Mouse (Mus musculus): ENCODE data around the gene Tmem88. TPM values are rescaled to one million over a fixed set of nuclear protein-coding genes. Genes with fewer than 3 reads are reported as not detected.

The Tmem88 gene
- polyA plus RNA-seq, 1 experiment = 9.3 TPM

DNA sequence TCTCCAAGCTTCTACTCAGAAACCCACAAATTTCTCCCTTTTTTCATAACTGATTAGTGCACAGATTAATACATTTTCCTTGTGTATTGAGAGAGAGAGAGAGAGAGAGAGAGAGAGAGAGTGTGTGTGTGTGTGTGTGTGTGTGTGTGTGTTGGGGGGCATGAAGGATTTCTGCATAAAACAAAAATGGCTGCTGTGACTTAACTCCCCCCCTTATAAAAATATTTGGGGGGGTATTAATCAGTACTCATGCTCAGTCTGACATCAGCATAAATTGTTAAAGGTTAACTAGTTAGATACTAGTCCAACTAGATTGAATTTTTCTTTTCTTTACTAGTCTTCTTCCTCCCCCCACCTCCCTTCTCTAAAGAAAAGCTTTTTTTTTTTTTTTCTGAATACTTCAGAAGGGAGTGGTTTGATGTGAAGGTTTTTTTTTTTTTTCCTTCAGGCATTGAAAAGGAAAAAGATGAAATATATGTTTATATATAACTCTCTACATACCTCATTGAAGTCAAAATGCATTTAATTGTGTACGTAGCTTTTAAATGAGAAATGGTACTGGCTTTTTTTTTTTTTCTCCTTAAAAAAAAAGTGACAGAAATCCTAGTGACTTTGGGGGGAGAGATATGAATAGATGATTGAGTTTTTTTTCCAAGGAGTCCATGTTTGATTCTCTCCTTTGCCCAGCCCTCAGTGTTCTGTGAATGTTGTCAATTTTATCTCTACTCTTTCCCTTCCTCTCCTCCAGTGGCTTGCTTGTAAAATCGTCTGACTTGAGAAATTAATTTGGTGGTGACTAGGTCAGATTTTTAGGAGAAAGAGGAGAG is 27.8 kb downstream of the Tmem88 start:
- WGBS = 38% methylated on average over 2 of the region's 2 CpGs
- peaks cover 39% of the 10 kb centered on the region for H3K4me1 ChIP-seq (replicated peaks; ENCODE audit: control insufficient read depth, insufficient read depth, low read length)
- DNase-seq = no peak
- H3K4me3 ChIP-seq (ENCODE audit: control insufficient read depth, insufficient read depth, low read length) = no peak overlapping the region
- H3K36me3 ChIP-seq (ENCODE audit: control insufficient read depth, insufficient read depth, low read length) = no peaks in the 10 kb centered on the region
- TF ChIP-seq POLR2A (IDR thresholded peaks at IDR 0.05; ENCODE audit: control insufficient read depth, extremely low read depth, insufficient read depth, low read length, poor library complexity) (no peak), CTCF (IDR thresholded peaks at IDR 0.05; ENCODE audit: borderline replicate concordance, control insufficient read depth, extremely low read depth, insufficient read depth, low read length, poor library complexity) (no peak)
- H3K27me3 ChIP-seq (ENCODE audit: control insufficient read depth, insufficient read depth, low read length) = no peaks in the 10 kb centered on the region
- no peak overlapping the region; the same call in 1 of the 2 replicates for H3K27ac ChIP-seq (ENCODE audit: control insufficient read depth, insufficient read depth, low read length)

GRCm38 (mm10) chr11:69369215-69369989 is 28.6 kb downstream of the Tmem88 start, which contains the start of gene Chd3:
Gene Chd3, minus strand, starts transcription at chr11:69369406.
- under 1% methylated on average over 22 of the region's 34 CpGs for WGBS
- H3K4me1 ChIP-seq (replicated peaks; ENCODE audit: control insufficient read depth, insufficient read depth, low read length) = peaks cover 44% of the 10 kb centered on the region

DNA sequence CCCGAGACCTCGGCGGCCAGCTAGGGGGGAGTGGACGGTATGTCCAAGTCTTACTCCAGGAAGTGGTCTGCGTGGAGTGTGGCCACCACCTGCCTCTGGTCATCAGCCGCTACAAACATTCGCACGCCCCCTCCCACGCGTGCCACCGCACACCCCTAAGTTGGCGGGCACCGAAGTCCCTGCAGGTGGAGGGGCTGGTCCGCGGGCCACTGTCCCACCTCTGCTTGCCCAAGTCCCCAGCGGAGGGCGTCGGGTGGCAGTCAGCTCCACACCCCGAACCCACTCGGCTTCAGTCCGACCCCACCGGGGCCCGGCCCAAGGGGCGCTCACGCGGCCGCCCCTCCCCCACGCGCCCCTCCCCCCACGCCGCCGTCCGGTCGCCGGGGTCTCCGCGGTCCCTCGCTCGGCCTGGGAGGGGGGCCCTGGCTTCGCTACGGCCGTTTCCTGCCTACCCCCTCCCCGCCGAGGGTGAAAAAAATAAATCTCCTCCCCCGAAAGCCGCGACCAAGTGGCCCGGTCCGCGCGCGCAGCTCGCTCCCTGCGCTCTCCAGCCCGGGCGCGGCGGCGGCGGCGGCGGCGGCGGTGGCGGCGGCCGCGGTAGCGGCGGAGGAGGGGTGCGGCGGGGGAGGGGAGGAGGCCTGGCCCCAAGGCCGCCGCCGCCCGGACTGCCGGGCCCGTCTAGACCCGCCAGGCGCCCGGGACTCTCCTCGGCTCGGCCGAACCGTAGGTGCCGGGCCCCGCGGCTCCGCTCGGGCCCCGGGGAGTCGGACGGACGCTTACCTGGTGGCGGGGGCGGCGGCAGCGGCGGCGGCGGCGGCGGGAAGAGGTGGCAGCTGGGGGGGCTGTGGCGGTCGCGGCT is 29.4 kb downstream of the Tmem88 start:
- Histone ChIP-seq H3K27me3 (ENCODE audit: control insufficient read depth, insufficient read depth, low read length) (no peaks in the 10 kb centered on the region), H3K4me3 (ENCODE audit: control insufficient read depth, insufficient read depth, low read length) (peak overlapping the region; percentile 90), H3K36me3 (ENCODE audit: control insufficient read depth, insufficient read depth, low read length) (no peaks in the 10 kb centered on the region), H3K27ac (ENCODE audit: control insufficient read depth, insufficient read depth, low read length) (peak overlapping the region; percentile 89), H3K4me1 (replicated peaks; ENCODE audit: control insufficient read depth, insufficient read depth, low read length) (peaks cover 44% of the 10 kb centered on the region)
- TF ChIP-seq CTCF (IDR thresholded peaks at IDR 0.05; ENCODE audit: borderline replicate concordance, control insufficient read depth, extremely low read depth, insufficient read depth, low read length, poor library complexity) = no peak
- TF ChIP-seq POLR2A (IDR thresholded peaks at IDR 0.05; ENCODE audit: control insufficient read depth, extremely low read depth, insufficient read depth, low read length, poor library complexity) = no peak
- WGBS = under 1% methylated on average over 97 of the region's 106 CpGs
- DNase-seq = peak; percentile 50

More at GRCm38 (mm10) chr11:69369215-69369989, 28.6 kb downstream of the Tmem88 start, which contains the start of gene Chd3:
- Histone ChIP-seq H3K27me3 (ENCODE audit: control insufficient read depth, insufficient read depth, low read length) (no peaks in the 10 kb centered on the region), H3K4me3 (ENCODE audit: control insufficient read depth, insufficient read depth, low read length) (peak within 1 kb of the TSS; percentile 90), H3K27ac (ENCODE audit: control insufficient read depth, insufficient read depth, low read length) (peak within 1 kb of the TSS; percentile 89), H3K36me3 (ENCODE audit: control insufficient read depth, insufficient read depth, low read length) (no peaks in the 10 kb centered on the region)
- TF ChIP-seq CTCF (IDR thresholded peaks at IDR 0.05; ENCODE audit: borderline replicate concordance, control insufficient read depth, extremely low read depth, insufficient read depth, low read length, poor library complexity) (no peak), POLR2A (IDR thresholded peaks at IDR 0.05; ENCODE audit: control insufficient read depth, extremely low read depth, insufficient read depth, low read length, poor library complexity) (no peak)
- DNase-seq = no peak

DNA sequence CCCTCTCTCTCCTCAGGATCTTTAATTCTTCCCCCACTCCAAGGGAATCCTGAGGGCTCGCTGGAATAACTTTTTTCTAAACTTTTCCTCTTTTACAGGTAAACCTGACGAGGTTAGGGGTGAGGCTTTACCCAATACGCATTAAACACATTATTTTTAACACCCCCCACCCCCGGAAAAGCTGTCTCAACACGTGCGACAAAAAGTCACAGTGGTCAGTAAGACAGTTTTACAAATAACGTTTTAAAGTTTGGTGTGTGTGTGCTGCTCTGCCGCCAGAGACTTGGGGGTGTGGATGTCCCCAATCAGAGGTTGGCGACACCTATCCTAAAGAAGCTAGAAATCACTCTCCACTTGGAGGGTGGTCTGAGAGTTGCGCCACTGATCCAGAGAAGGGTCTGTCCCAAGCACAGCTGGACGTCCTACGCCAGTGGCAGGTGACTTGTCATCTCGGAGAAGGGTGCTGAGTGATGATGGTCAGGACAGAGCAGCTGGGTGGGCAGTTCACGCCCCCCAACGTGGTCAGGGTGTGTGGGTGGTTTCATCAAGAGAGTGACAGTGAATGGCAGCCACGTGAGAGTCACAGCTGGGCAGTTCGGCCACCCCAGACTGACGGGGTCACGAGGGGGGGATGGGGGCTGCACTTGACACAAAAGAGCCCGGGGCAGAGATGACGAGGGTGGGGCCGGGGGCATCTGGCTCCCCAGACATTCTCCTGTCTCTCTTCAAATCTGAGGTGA is 30.2 kb downstream of the Tmem88 start:
- peak overlapping the region; percentile 89 for H3K27ac ChIP-seq (ENCODE audit: control insufficient read depth, insufficient read depth, low read length)
- peak overlapping the region; percentile 90 for H3K4me3 ChIP-seq (ENCODE audit: control insufficient read depth, insufficient read depth, low read length)
- peaks cover 44% of the 10 kb centered on the region for H3K4me1 ChIP-seq (replicated peaks; ENCODE audit: control insufficient read depth, insufficient read depth, low read length)
- H3K36me3 ChIP-seq (ENCODE audit: control insufficient read depth, insufficient read depth, low read length) = peaks cover 2% of the 10 kb centered on the region; the same call in 1 of the 2 replicates
- H3K27me3 ChIP-seq (ENCODE audit: control insufficient read depth, insufficient read depth, low read length) = no peaks in the 10 kb centered on the region
- peak; percentile 31 for DNase-seq
- TF ChIP-seq POLR2A (IDR thresholded peaks at IDR 0.05; ENCODE audit: control insufficient read depth, extremely low read depth, insufficient read depth, low read length, poor library complexity) = no peak
- no peak for TF ChIP-seq CTCF (IDR thresholded peaks at IDR 0.05; ENCODE audit: borderline replicate concordance, control insufficient read depth, extremely low read depth, insufficient read depth, low read length, poor library complexity)
- under 1% methylated on average over 22 of the region's 22 CpGs for WGBS

DNA sequence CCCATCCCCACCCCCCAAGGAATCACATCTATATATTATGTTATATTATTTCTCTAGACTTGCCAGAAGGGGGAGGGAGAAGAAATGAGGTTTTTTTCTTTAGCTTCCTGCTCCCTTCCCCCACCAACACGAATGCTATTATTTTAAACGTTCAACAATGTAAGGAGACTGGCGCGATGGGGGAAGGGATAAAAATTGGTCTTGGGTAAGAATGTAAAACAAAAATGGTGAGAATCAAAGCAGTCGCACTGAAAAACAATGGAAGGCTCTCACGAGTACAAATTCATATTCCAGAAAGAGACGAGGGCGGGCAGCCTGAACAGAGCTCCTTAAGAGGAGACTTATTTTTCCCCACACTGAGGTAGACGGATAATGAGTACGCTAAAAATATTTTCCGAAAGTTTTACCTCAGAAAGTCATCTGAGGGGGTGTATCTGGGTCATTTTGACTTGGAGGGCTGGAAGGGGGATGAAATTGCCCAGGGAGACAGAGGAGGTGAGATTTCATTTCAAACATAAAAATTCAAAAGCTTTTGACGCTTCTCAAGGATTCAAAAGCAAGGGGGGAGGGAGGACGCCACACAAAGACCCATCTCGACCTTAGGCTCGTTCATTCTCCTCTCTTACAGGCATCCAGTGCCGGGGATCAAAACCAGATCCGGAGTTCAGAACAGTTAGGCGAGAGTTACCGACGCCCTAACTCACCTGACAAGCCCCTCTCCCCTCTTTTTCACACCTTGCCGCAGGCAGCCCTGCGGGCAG is 31.0 kb downstream of the Tmem88 start:
- peak overlapping the region; percentile 90 for H3K4me3 ChIP-seq (ENCODE audit: control insufficient read depth, insufficient read depth, low read length)
- peak overlapping the region; percentile 89 for H3K27ac ChIP-seq (ENCODE audit: control insufficient read depth, insufficient read depth, low read length)
- peaks cover 8% of the 10 kb centered on the region; the same call in 1 of the 2 replicates for H3K36me3 ChIP-seq (ENCODE audit: control insufficient read depth, insufficient read depth, low read length)
- peaks cover 41% of the 10 kb centered on the region for H3K4me1 ChIP-seq (replicated peaks; ENCODE audit: control insufficient read depth, insufficient read depth, low read length)
- peak; percentile 62 for DNase-seq
- H3K27me3 ChIP-seq (ENCODE audit: control insufficient read depth, insufficient read depth, low read length) = no peaks in the 10 kb centered on the region
- under 1% methylated on average over 22 of the region's 22 CpGs for WGBS
- TF ChIP-seq POLR2A (IDR thresholded peaks at IDR 0.05; ENCODE audit: control insufficient read depth, extremely low read depth, insufficient read depth, low read length, poor library complexity) (no peak), CTCF (IDR thresholded peaks at IDR 0.05; ENCODE audit: borderline replicate concordance, control insufficient read depth, extremely low read depth, insufficient read depth, low read length, poor library complexity) (no peak)

Measured in thymus, adult 2 months (tissue).